13 mouse cellular contexts compared by ENCODE assay signal in genomic region chr10:109865391-109865790, GRCm38 (mm10).
"Had no signal": no experiment of that assay in that cellular context is flagged by ENCODE, and none has a peak within 500 bp of the region (broad histone marks: within the 10 kb centered on the region; RNA-seq: fewer than 3 reads in every experiment).

No protein-coding gene starts in this region.

- H3K9me3 ChIP-seq: intestine, embryonic 15.5 days; limb, embryonic 12.5 days; liver, embryonic 15.5 days; megakaryocyte, embryonic 14.5 days; midbrain, embryonic 15.5 days had no signal

- H3K9ac ChIP-seq: intestine, embryonic 15.5 days; limb, embryonic 12.5 days; liver, embryonic 15.5 days; midbrain, embryonic 15.5 days had no signal

- ATAC-seq: intestine, embryonic 15.5 days had no signal

- H3K27me3 ChIP-seq: intestine, embryonic 15.5 days; limb, embryonic 12.5 days; liver, embryonic 15.5 days; megakaryocyte, embryonic 14.5 days; midbrain, embryonic 15.5 days had no signal

- H3K4me2 ChIP-seq: intestine, embryonic 15.5 days; limb, embryonic 12.5 days; liver, embryonic 15.5 days; midbrain, embryonic 11.5 days; midbrain, embryonic 15.5 days had no signal

- H3K4me3 ChIP-seq: intestine, embryonic 15.5 days; layer of hippocampus, adult 2 months; limb, embryonic 12.5 days; liver, embryonic 15.5 days; megakaryocyte, embryonic 14.5 days; midbrain, embryonic 15.5 days had no signal

- H3K27ac ChIP-seq: intestine, embryonic 15.5 days; layer of hippocampus, adult 2 months; limb, embryonic 12.5 days; liver, embryonic 15.5 days; macrophage; midbrain, embryonic 15.5 days had no signal

- H3K4me1 ChIP-seq: intestine, embryonic 15.5 days; limb, embryonic 12.5 days; liver, embryonic 15.5 days; megakaryocyte, embryonic 14.5 days had no signal

- H3K36me3 ChIP-seq: intestine, embryonic 15.5 days; limb, embryonic 12.5 days; liver, embryonic 15.5 days; midbrain, embryonic 15.5 days had no signal

- DNase-seq: liver; lung, adult 2 months; spleen, adult 18-20 months; thymus, adult 2 months; thymus, postnatal 25 days had no signal
